Mouse (Mus musculus) forebrain, embryonic 12.5 days (tissue): ENCODE data around the gene Add2. TPM values are rescaled to one million over a fixed set of nuclear protein-coding genes. Genes with fewer than 3 reads are reported as not detected.

Source experiments
- ATAC-seq: fragments of 200-750 bp; cut with Nextera tagmentation; 2 replicates; pipeline ENCODE4 v1.8.0; 2017; ENCODE audit warnings: moderate TSS enrichment; ENCODE audit not compliant: low FRiP score
- H3K27ac ChIP-seq: fragments of 300-500 bp; sonication (generic); 2 replicates; pipeline ENCODE4 v1.5.1; 2016; ENCODE audit warnings: mild to moderate bottlenecking
- H3K27me3 ChIP-seq: fragments of 300-500 bp; sonication (generic); 2 replicates; pipeline ENCODE4 v1.6.1; 2016; ENCODE audit warnings: mild to moderate bottlenecking
- H3K36me3 ChIP-seq: fragments of 300-500 bp; sonication (generic); replicated peaks from 2 replicates; pipeline ENCODE4 v1.6.1; 2016; ENCODE audit warnings: mild to moderate bottlenecking
- H3K4me1 ChIP-seq: fragments of 300-500 bp; sonication (generic); 2 replicates; pipeline ENCODE4 v1.6.1; 2016
- H3K4me2 ChIP-seq: fragments of 300-500 bp; sonication (generic); 2 replicates; pipeline ENCODE4 v1.6.1; 2016; ENCODE audit warnings: mild to moderate bottlenecking, moderate library complexity
- H3K4me3 ChIP-seq: fragments of 300-500 bp; sonication (generic); replicated peaks from 2 replicates; pipeline ENCODE4 v1.5.1; 2016; ENCODE audit warnings: mild to moderate bottlenecking
- H3K9ac ChIP-seq: fragments of 300-500 bp; sonication (generic); 2 replicates; pipeline ENCODE4 v1.6.1; 2016; ENCODE audit warnings: mild to moderate bottlenecking
- H3K9me3 ChIP-seq: fragments of 300-500 bp; sonication (generic); 2 replicates; pipeline ENCODE4 v1.6.1; 2016
- WGBS: fragments of 180-500 bp; shearing (Covaris S2); methylation state at CpG from one replicate; pipeline ENCODE4 v1.1.7; 2016; 5-methylcytosine and 5-hydroxymethylcytosine counted together
- polyA plus RNA-seq: library from polyadenylated mRNA; unstranded; fragments of >200 nt; fragmentation: Nextera tagmentation; extraction: Ambion mirVana; gene quantifications from 2 replicates; pipeline ENCODE4 v1.2.1, GENCODE M21; 2016

Gene Add2
- polyA plus RNA-seq, 1 experiment from 2014 or later = 124 TPM

GRCm38 (mm10) chr6:86153436-86153990 is 125.0 kb downstream of the Add2 start:
- Histone ChIP-seq H3K4me1 (peaks cover 6% of the 10 kb centered on the region; the same call in 1 of the 2 replicates), H3K9me3 (peaks cover 2% of the 10 kb centered on the region; the same call in 1 of the 2 replicates), H3K27me3 (no peaks in the 10 kb centered on the region), H3K27ac (no peak overlapping the region), H3K4me2 (no peak overlapping the region), H3K9ac (no peak overlapping the region), H3K4me3 (no peak overlapping the region), H3K36me3 (no peaks in the 10 kb centered on the region)
- ATAC-seq = no peak
- WGBS = 85% methylated on average over 8 of the region's 8 CpGs

- Histone ChIP-seq H3K9me3 (peaks cover 2% of the 10 kb centered on the region; the same call in 1 of the 2 replicates), H3K4me1 (peaks cover 6% of the 10 kb centered on the region; the same call in 1 of the 2 replicates), H3K27ac (no peak overlapping the region), H3K9ac (no peak overlapping the region), H3K36me3 (no peaks in the 10 kb centered on the region), H3K27me3 (no peaks in the 10 kb centered on the region), H3K4me2 (no peak overlapping the region), H3K4me3 (no peak overlapping the region)
- WGBS = 90% methylated on average over 5 of the region's 5 CpGs
- ATAC-seq = no peak
These were observed 125.5 kb downstream of the Add2 start for GRCm38 (mm10) chr6:86154006-86154405.

- Histone ChIP-seq H3K9ac (no peak overlapping the region), H3K4me1 (peaks cover 6% of the 10 kb centered on the region; the same call in 1 of the 2 replicates), H3K36me3 (no peaks in the 10 kb centered on the region), H3K9me3 (peaks cover 2% of the 10 kb centered on the region; the same call in 1 of the 2 replicates), H3K4me3 (no peak overlapping the region), H3K4me2 (no peak overlapping the region), H3K27me3 (no peaks in the 10 kb centered on the region), H3K27ac (no peak overlapping the region)
- 89% methylated on average over 2 of the region's 2 CpGs for WGBS
- ATAC-seq = no peak
These were observed 126.0 kb downstream of the Add2 start for GRCm38 (mm10) chr6:86154481-86154880.

- no peaks in the 10 kb centered on the region for H3K36me3 ChIP-seq
- no peak overlapping the region for H3K4me2 ChIP-seq
- H3K4me3 ChIP-seq = no peak overlapping the region
- no peak overlapping the region for H3K27ac ChIP-seq
- no peaks in the 10 kb centered on the region for H3K9me3 ChIP-seq
- no peak overlapping the region for H3K9ac ChIP-seq
- 68% methylated on average over 17 of the region's 17 CpGs for WGBS
- no peaks in the 10 kb centered on the region for H3K27me3 ChIP-seq
- ATAC-seq = no peak
- peaks cover 6% of the 10 kb centered on the region; the same call in 1 of the 2 replicates for H3K4me1 ChIP-seq
These were observed 129.1 kb downstream of the Add2 start for GRCm38 (mm10) chr6:86157253-86158234.

GRCm38 (mm10) chr6:86160878-86161277 is 132.4 kb downstream of the Add2 start:
- H3K4me1 ChIP-seq = peaks cover 6% of the 10 kb centered on the region
- H3K36me3 ChIP-seq = no peaks in the 10 kb centered on the region
- no peak overlapping the region for H3K9ac ChIP-seq
- H3K4me2 ChIP-seq = no peak overlapping the region
- H3K27me3 ChIP-seq = no peaks in the 10 kb centered on the region; the same call in 1 of the 2 replicates
- no peak overlapping the region for H3K27ac ChIP-seq
- ATAC-seq = no peak
- no peak overlapping the region for H3K4me3 ChIP-seq
- WGBS = 79% methylated on average over 3 of the region's 3 CpGs
- H3K9me3 ChIP-seq = no peaks in the 10 kb centered on the region

- ATAC-seq = no peak
- Histone ChIP-seq H3K4me3 (no peak overlapping the region), H3K4me2 (no peak overlapping the region), H3K27ac (no peak overlapping the region), H3K27me3 (no peaks in the 10 kb centered on the region; the same call in 1 of the 2 replicates), H3K4me1 (peaks cover 6% of the 10 kb centered on the region), H3K9me3 (no peaks in the 10 kb centered on the region), H3K9ac (no peak overlapping the region), H3K36me3 (no peaks in the 10 kb centered on the region)
- WGBS = 61% methylated on average over 7 of the region's 7 CpGs
These were observed 133.1 kb downstream of the Add2 start for GRCm38 (mm10) chr6:86161586-86161985.

- H3K4me2 ChIP-seq = no peak overlapping the region
- no peaks in the 10 kb centered on the region for H3K9me3 ChIP-seq
- H3K9ac ChIP-seq = no peak overlapping the region
- no peaks in the 10 kb centered on the region; the same call in 1 of the 2 replicates for H3K27me3 ChIP-seq
- H3K4me1 ChIP-seq = no peaks in the 10 kb centered on the region; the same call in 1 of the 2 replicates
- H3K36me3 ChIP-seq = no peaks in the 10 kb centered on the region
- no peak overlapping the region for H3K27ac ChIP-seq
- H3K4me3 ChIP-seq = no peak overlapping the region
- 39% methylated on average over 3 of the region's 3 CpGs for WGBS
- no peak for ATAC-seq
These were observed 135.5 kb downstream of the Add2 start for GRCm38 (mm10) chr6:86164028-86164427.

- ATAC-seq = no peak
- Histone ChIP-seq H3K36me3 (no peaks in the 10 kb centered on the region), H3K4me1 (no peaks in the 10 kb centered on the region; the same call in 1 of the 2 replicates), H3K4me3 (no peak overlapping the region), H3K27me3 (no peaks in the 10 kb centered on the region; the same call in 1 of the 2 replicates), H3K27ac (no peak overlapping the region), H3K4me2 (no peak overlapping the region), H3K9me3 (no peaks in the 10 kb centered on the region), H3K9ac (no peak overlapping the region)
- WGBS = 80% methylated on average over 9 of the region's 9 CpGs
These were observed 137.9 kb downstream of the Add2 start for GRCm38 (mm10) chr6:86166426-86166825.

- 75% methylated on average over 5 of the region's 5 CpGs for WGBS
These were observed 139.4 kb downstream of the Add2 start for GRCm38 (mm10) chr6:86167851-86168250.

GRCm38 (mm10) chr6:86169166-86169565 is 140.7 kb downstream of the Add2 start:
- Histone ChIP-seq H3K36me3 (no peaks in the 10 kb centered on the region), H3K27ac (no peak overlapping the region), H3K4me1 (no peaks in the 10 kb centered on the region; the same call in 1 of the 2 replicates), H3K9ac (no peak overlapping the region), H3K27me3 (no peaks in the 10 kb centered on the region; the same call in 1 of the 2 replicates), H3K4me3 (no peak overlapping the region), H3K4me2 (no peak overlapping the region), H3K9me3 (no peaks in the 10 kb centered on the region)
- whole genome bisulfite sequencing = 70% methylated on average over 4 of the region's 4 CpGs
- no peak for ATAC-seq

More at GRCm38 (mm10) chr6:86167851-86168250, 139.4 kb downstream of the Add2 start:
- Histone ChIP-seq H3K4me1 (no peaks in the 10 kb centered on the region; the same call in 1 of the 2 replicates), H3K9ac (no peak overlapping the region), H3K4me3 (no peak overlapping the region), H3K9me3 (no peaks in the 10 kb centered on the region), H3K36me3 (no peaks in the 10 kb centered on the region), H3K27me3 (no peaks in the 10 kb centered on the region; the same call in 1 of the 2 replicates), H3K27ac (no peak overlapping the region), H3K4me2 (no peak overlapping the region)
- no peak for ATAC-seq
